ENCODE assay signal across 22 mouse cellular contexts in genomic region chr5:49256850-49257249, GRCm38 (mm10).
"Had no signal": no experiment of that assay in that cellular context is flagged by ENCODE, and none has a peak within 500 bp of the region (broad histone marks: within the 10 kb centered on the region; RNA-seq: fewer than 3 reads in every experiment).

No protein-coding gene starts in this region.

- DNase-seq: heart, postnatal 10 days; heart, postnatal 14 days; heart, postnatal 36 days; heart, postnatal 4 days; kidney, adult 11 months; kidney, adult 18-20 months; kidney, adult 2 months; kidney, adult 8-10 months; kidney, adult 9 months; kidney, postnatal 10 days; kidney, postnatal 14 days; kidney, postnatal 25 days; kidney, postnatal 36 days; kidney, postnatal 4 days; layer of hippocampus, adult 9-11 months; layer of hippocampus, postnatal 36 days had no signal

- ATAC-seq: hindbrain, embryonic 16.5 days; hindbrain, postnatal 0 days; inflammation-experienced regulatory T-cells, adult 6 months; intestine, embryonic 15.5 days; intestine, embryonic 16.5 days; intestine, postnatal 0 days had no signal
